15 mouse cellular contexts compared by ENCODE assay signal in the genomic region with DNA sequence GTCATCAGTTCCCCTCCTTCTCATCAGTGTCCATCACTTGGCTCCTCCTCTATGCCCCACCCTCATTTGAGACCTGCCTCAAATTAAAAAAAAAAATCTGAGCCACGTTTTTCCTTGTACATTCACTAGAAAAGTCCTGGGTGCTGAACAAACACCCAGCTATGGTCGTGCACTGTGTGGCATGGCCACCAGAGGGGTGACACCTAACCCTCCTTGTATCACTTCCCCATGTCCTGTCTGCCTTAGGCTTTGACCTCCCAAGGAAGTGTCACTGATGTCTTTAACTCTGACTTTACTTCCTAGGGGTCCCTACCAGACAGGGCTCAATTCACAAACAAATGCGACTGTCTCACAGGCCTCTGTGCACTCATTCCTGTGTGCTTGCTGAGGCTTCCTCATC. TPM values are rescaled to one million over a fixed set of nuclear protein-coding genes. Genes with fewer than 3 reads are reported as not detected.
DNase-seq lines count a peak whose midpoint lies in the region; ATAC-seq and TF ChIP-seq lines count a peak whose summit lies in the region.
"Had no signal": no experiment of that assay in that cellular context is flagged by ENCODE, and none has a peak within 500 bp of the region (broad histone marks: within the 10 kb centered on the region; RNA-seq: fewer than 3 reads in every experiment).

No protein-coding gene starts in this region.

- intact Hi-C loops in gastrocnemius, adult 2 months (cut with DNase I), result no loop called here

- no peak for TF ChIP-seq RAD21 in MEL (IDR thresholded peaks at IDR 0.05; ENCODE audit: low read depth, low read length)

- H3K36me3 ChIP-seq in lung, embryonic 14.5 days (ENCODE audit: insufficient read depth), result no peaks in the 10 kb centered on the region
- no peaks in the 10 kb centered on the region for H3K36me3 ChIP-seq in MEL (ENCODE audit: control insufficient read depth in 1 of 2, insufficient read depth in 2 of 2, low read length in 2 of 2)
- H3K36me3 ChIP-seq in hindbrain, embryonic 14.5 days (replicated peaks; ENCODE audit: control insufficient read depth, insufficient read depth), result no peaks in the 10 kb centered on the region
- H3K36me3 ChIP-seq: hindbrain, embryonic 15.5 days; liver, embryonic 13.5 days; midbrain, embryonic 12.5 days had no signal

- no peaks in the 10 kb centered on the region for H3K9me3 ChIP-seq in lung, embryonic 14.5 days (ENCODE audit: low read depth, low read length)
- H3K9me3 ChIP-seq in MEL (replicated peaks; ENCODE audit: insufficient read depth, low read length), result no peaks in the 10 kb centered on the region
- H3K9me3 ChIP-seq in hindbrain, embryonic 14.5 days (ENCODE audit: control insufficient read depth, low read length), result no peaks in the 10 kb centered on the region
- H3K9me3 ChIP-seq: hindbrain, embryonic 15.5 days; liver, embryonic 13.5 days; midbrain, embryonic 12.5 days had no signal

- WGBS in lung, embryonic 14.5 days, result 37% methylated on average over 3 of the region's 3 CpGs
- 52% methylated on average over 3 of the region's 3 CpGs for WGBS in hindbrain, embryonic 14.5 days

- no peak overlapping the region for H3K4me3 ChIP-seq in gastrocnemius, adult 2 months
- no peak overlapping the region for H3K4me3 ChIP-seq in lung, embryonic 14.5 days (ENCODE audit: low read depth, low read length)
- no peak overlapping the region for H3K4me3 ChIP-seq in MEL (ENCODE audit: control insufficient read depth in 1 of 2, insufficient read depth in 1 of 2, low read depth in 2 of 2, low read length in 2 of 2)
- H3K4me3 ChIP-seq in hindbrain, embryonic 14.5 days (replicated peaks; ENCODE audit: low read length), result no peak overlapping the region
- H3K4me3 ChIP-seq: hindbrain, embryonic 15.5 days; liver, embryonic 13.5 days; midbrain, embryonic 12.5 days had no signal

- no peak overlapping the region for H3K4me2 ChIP-seq in lung, embryonic 14.5 days
- no peak overlapping the region for H3K4me2 ChIP-seq in hindbrain, embryonic 14.5 days (replicated peaks)
- H3K4me2 ChIP-seq: heart, embryonic 11.5 days; hindbrain, embryonic 15.5 days; liver, embryonic 13.5 days; midbrain, embryonic 12.5 days had no signal

- TF ChIP-seq EP300 in MEL (IDR thresholded peaks at IDR 0.05; ENCODE audit: low read depth in 1 of 2, low read length in 2 of 2), result no peak

- TF ChIP-seq POLR2A in MEL (IDR thresholded peaks at IDR 0.05; ENCODE audit: control insufficient read depth in 1 of 2, insufficient read depth in 1 of 2, low read depth in 1 of 2, low read length in 2 of 2, poor library complexity in 1 of 2), result no peak

- no peaks in the 10 kb centered on the region for H3K79me2 ChIP-seq in MEL (ENCODE audit: control insufficient read depth, insufficient read depth, low read length, poor library complexity)

- no peak overlapping the region for H3K9ac ChIP-seq in lung, embryonic 14.5 days
- no peak overlapping the region for H3K9ac ChIP-seq in MEL (ENCODE audit: control insufficient read depth, low read depth, low read length, poor library complexity, severe bottlenecking)
- no peak overlapping the region for H3K9ac ChIP-seq in hindbrain, embryonic 14.5 days
- H3K9ac ChIP-seq: hindbrain, embryonic 15.5 days; liver, embryonic 13.5 days; midbrain, embryonic 12.5 days had no signal

- H3K27me3 ChIP-seq in lung, embryonic 14.5 days (ENCODE audit: insufficient read depth, low read length), result no peaks in the 10 kb centered on the region
- H3K27me3 ChIP-seq in MEL (ENCODE audit: control insufficient read depth in 1 of 2, insufficient read depth in 2 of 2, low read length in 2 of 2), result peaks cover 0 to 3% of the 10 kb centered on the region in 2 experiments; a peak in 2 of 4 replicates
- no peaks in the 10 kb centered on the region for H3K27me3 ChIP-seq in hindbrain, embryonic 14.5 days (ENCODE audit: control insufficient read depth, insufficient read depth, low read length)
- H3K27me3 ChIP-seq: hindbrain, embryonic 15.5 days; liver, embryonic 13.5 days; midbrain, embryonic 12.5 days had no signal

- peak; percentile 19; the same call in 1 of the 2 replicates for TF ChIP-seq CTCF in gastrocnemius, adult 2 months (IDR thresholded peaks at IDR 0.05)
- TF ChIP-seq CTCF in lung, embryonic 14.5 days (IDR thresholded peaks at IDR 0.05; ENCODE audit: low read depth), result peak; percentile 23; the same call in 1 of the 2 replicates
- TF ChIP-seq CTCF in MEL (IDR thresholded peaks at IDR 0.05 in 2 of 3, conservative IDR thresholded peaks at IDR 0.05 in 1 of 3; ENCODE audit: control insufficient read depth in 1 of 3, insufficient read depth in 1 of 3, low read depth in 2 of 3, low read length in 3 of 3, poor library complexity in 1 of 3, severe bottlenecking in 1 of 3), result peak; percentile 1 to 18 (median 6); a peak in 2 of 6 replicates

- no peak for ATAC-seq in lung, embryonic 14.5 days (ENCODE audit: insufficient read depth)
- ATAC-seq in monocyte, adult 5-6 weeks (replicated peaks; ENCODE audit: insufficient number of reproducible peaks, low FRiP score, low TSS enrichment, poor library complexity, severe bottlenecking), result peak; percentile 68; the same call in 1 of the 2 replicates
- no peak for ATAC-seq in hindbrain, embryonic 14.5 days (ENCODE audit: low FRiP score)

- no peak overlapping the region for H3K27ac ChIP-seq in gastrocnemius, adult 2 months
- H3K27ac ChIP-seq in lung, embryonic 14.5 days (ENCODE audit: low read depth), result no peak overlapping the region
- no peak overlapping the region for H3K27ac ChIP-seq in MEL (ENCODE audit: control insufficient read depth, low read depth, low read length)
- H3K27ac ChIP-seq in hindbrain, embryonic 14.5 days, result no peak overlapping the region
- H3K27ac ChIP-seq: hindbrain, embryonic 15.5 days; liver, embryonic 13.5 days; midbrain, embryonic 12.5 days had no signal

- no peaks in the 10 kb centered on the region for H3K4me1 ChIP-seq in lung, embryonic 14.5 days (ENCODE audit: insufficient read depth)
- no peaks in the 10 kb centered on the region for H3K4me1 ChIP-seq in MEL (ENCODE audit: control insufficient read depth in 1 of 2, insufficient read depth in 2 of 2, low read length in 2 of 2)
- no peaks in the 10 kb centered on the region for H3K4me1 ChIP-seq in hindbrain, embryonic 14.5 days (replicated peaks; ENCODE audit: control insufficient read depth, insufficient read depth, low read length)
- H3K4me1 ChIP-seq: hindbrain, embryonic 15.5 days; liver, embryonic 13.5 days; midbrain, embryonic 12.5 days had no signal

- no peak for DNase-seq in gastrocnemius, adult 2 months
- DNase-seq in gastrocnemius, postnatal 4 days (ENCODE audit: low spot score in 2 of 2), result no peak
- no peak for DNase-seq in lung, embryonic 14.5 days
- DNase-seq in lung, postnatal 4 days, result no peak
- peak; percentile 17 for DNase-seq in MEL (ENCODE audit: low read depth, low spot score)
- DNase-seq in testis, postnatal 14 days (ENCODE audit: low spot score), result no peak
- no peak for DNase-seq in hindbrain, embryonic 14.5 days (ENCODE audit: low spot score)
- DNase-seq: adrenal gland, postnatal 25 days; cerebellum, adult 8-10 months; kidney, postnatal 14 days; liver, embryonic 13.5 days had no signal

TF ChIP-seq in MEL, 35 proteins besides CTCF, POLR2A, EP300 and RAD21:
- TF ChIP-seq MAX (IDR thresholded peaks at IDR 0.05; ENCODE audit: low read length) (no peak), SMC3 (IDR thresholded peaks at IDR 0.05; ENCODE audit: low read depth, low read length) (peak; percentile 24; the same call in 1 of the 2 replicates)

RNA-seq across cellular contexts. Expression of a gene that starts 42.5 kb away (rescaled TPM):
- total RNA-seq in gastrocnemius, adult 2 months (2021), result 10 to 100 TPM; 10.3 to 13.7 TPM
- total RNA-seq in gastrocnemius, postnatal 4 days (2021), result 10 to 100 TPM; 20.4 to 20.8 TPM
- 44.0 and 45.8 TPM in 2 replicates for polyA plus RNA-seq in lung, embryonic 14.5 days (2014; fragmentation: Nextera tagmentation; extraction: Ambion mirVana)
- 7.0 TPM in 2 replicates for total RNA-seq in MEL (2012; rRNA removed)
- 10 to 100 TPM in 1 of 2 experiments, not detected in 1; 11.5 TPM for polyA plus RNA-seq in MEL (2012; ENCODE audit: insufficient read depth in 1 of 2, insufficient read length in 2 of 2, low read depth in 1 of 2, low replicate concordance in 2 of 2, missing spikeins in 1 of 2)
- 23.4 to 29.4 TPM (median 24.9 TPM) in 3 replicates for total RNA-seq in monocyte, adult 5-6 weeks (2017)
- 24.8 and 30.9 TPM in 2 replicates for polyA plus RNA-seq in hindbrain, embryonic 14.5 days (2014; fragmentation: Nextera tagmentation; extraction: Ambion mirVana)
